ENCODE assay signal across 8 mouse cellular contexts in genomic region chr8:105283074-105283473, GRCm38 (mm10). TPM values are rescaled to one million over a fixed set of nuclear protein-coding genes. Genes with fewer than 3 reads are reported as not detected.
A peak's percentile ranks its signal among the peaks of the same experiment; 100 is the strongest.
DNase-seq lines count a peak whose midpoint lies in the region; ATAC-seq and TF ChIP-seq lines count a peak whose summit lies in the region.

No protein-coding gene starts in this region.

- peak; percentile 78 for TF ChIP-seq CTCF in bone marrow, adult 2 months (IDR thresholded peaks at IDR 0.05; ENCODE audit: control insufficient read depth, insufficient read depth, low read length)
- TF ChIP-seq CTCF in midbrain, postnatal 0 days (IDR thresholded peaks at IDR 0.05) = peak; percentile 67

- 61% methylated on average over 23 of the region's 23 CpGs for WGBS in bone marrow, adult 2 months
- WGBS in limb, embryonic 10.5 days = 11% methylated on average over 23 of the region's 23 CpGs
- WGBS in midbrain, postnatal 0 days = 32% methylated on average over 23 of the region's 23 CpGs

- no peak for TF ChIP-seq POLR2A in bone marrow, adult 2 months (IDR thresholded peaks at IDR 0.05; ENCODE audit: borderline replicate concordance, control insufficient read depth, low read depth, low read length)

- no peak overlapping the region for H3K4me2 ChIP-seq in midbrain, postnatal 0 days (ENCODE audit: low read depth, low read length, poor library complexity, severe bottlenecking)

- peaks cover 35% of the 10 kb centered on the region for H3K36me3 ChIP-seq in limb, embryonic 10.5 days
- H3K36me3 ChIP-seq in midbrain, postnatal 0 days (ENCODE audit: insufficient read depth, low read length) = peaks cover 37% of the 10 kb centered on the region

- ATAC-seq in midbrain, postnatal 0 days (ENCODE audit: low FRiP score) = no peak

- peak; percentile 54 for DNase-seq in gastrocnemius, adult 18-20 months (ENCODE audit: low spot score)
- no peak for DNase-seq in gastrocnemius, adult 8-10 months (ENCODE audit: low spot score in 2 of 2)
- DNase-seq in 416B (ENCODE audit: low read depth) = peak; percentile 79
- peak; percentile 48 for DNase-seq in forelimb bud, embryonic 11.5 days (ENCODE audit: low read depth, low spot score)
- DNase-seq in limb, embryonic 10.5 days (ENCODE audit: low spot score) = peak; percentile 72
- DNase-seq in midbrain, postnatal 0 days (ENCODE audit: low spot score) = no peak
- no peak for DNase-seq in frontal cortex, postnatal 14 days (ENCODE audit: low spot score in 2 of 2)

- no peak overlapping the region for H3K9ac ChIP-seq in midbrain, postnatal 0 days (replicated peaks; ENCODE audit: low read length, poor library complexity, severe bottlenecking)

- H3K4me3 ChIP-seq in bone marrow, adult 2 months (replicated peaks; ENCODE audit: control insufficient read depth, low read depth, low read length) = no peak overlapping the region
- no peak overlapping the region for H3K4me3 ChIP-seq in limb, embryonic 10.5 days
- no peak overlapping the region for H3K4me3 ChIP-seq in midbrain, postnatal 0 days (ENCODE audit: low read depth, low read length)

- H3K9me3 ChIP-seq in limb, embryonic 10.5 days (replicated peaks) = no peaks in the 10 kb centered on the region
- no peaks in the 10 kb centered on the region for H3K9me3 ChIP-seq in midbrain, postnatal 0 days (ENCODE audit: low read length)

- H3K27me3 ChIP-seq in limb, embryonic 10.5 days (ENCODE audit: low read depth, poor library complexity, severe bottlenecking) = peaks cover 91% of the 10 kb centered on the region
- H3K27me3 ChIP-seq in midbrain, postnatal 0 days (ENCODE audit: insufficient read depth, low read length) = no peaks in the 10 kb centered on the region

- H3K27ac ChIP-seq in bone marrow, adult 2 months (ENCODE audit: control insufficient read depth, insufficient read depth, low read depth, low read length, poor library complexity) = no peak overlapping the region
- no peak overlapping the region for H3K27ac ChIP-seq in limb, embryonic 10.5 days
- H3K27ac ChIP-seq in midbrain, postnatal 0 days (ENCODE audit: low read depth, low read length) = no peak overlapping the region

- H3K4me1 ChIP-seq in bone marrow, adult 2 months (ENCODE audit: control insufficient read depth, insufficient read depth, low read length) = peaks cover 1% of the 10 kb centered on the region
- peaks cover 15% of the 10 kb centered on the region for H3K4me1 ChIP-seq in limb, embryonic 10.5 days
- peaks cover 11% of the 10 kb centered on the region for H3K4me1 ChIP-seq in midbrain, postnatal 0 days (ENCODE audit: insufficient read depth, low read length)

RNA-seq across cellular contexts. Expression of gene 4931428F04Rik, which starts 6.6 kb away (rescaled TPM):
- total RNA-seq in gastrocnemius, adult 18-20 months (2021) = under 1 TPM; 0.53 to 0.74 TPM
- total RNA-seq in gastrocnemius, adult 8-10 months (2022) = under 1 TPM; 0.27 to 0.65 (median 0.42) TPM
- polyA plus RNA-seq in bone marrow, adult 2 months (2011; ENCODE audit: insufficient read depth, insufficient read length, low replicate concordance, missing spikeins) = 1.5 and 2.2 TPM in 2 replicates
- polyA plus RNA-seq in limb, embryonic 10.5 days (2016; fragmentation: Nextera tagmentation; extraction: Ambion mirVana) = 13.9 and 19.2 TPM in 2 replicates
- total RNA-seq in midbrain, postnatal 0 days (2014; rRNA removed) = 63.6 and 79.2 TPM in 2 replicates
- 131 and 132 TPM in 2 replicates for polyA plus RNA-seq in midbrain, postnatal 0 days (2015; fragmentation: Nextera tagmentation; extraction: Ambion mirVana)

RNA-seq across cellular contexts. Expression of gene Nol3, which starts 7.1 kb away (rescaled TPM):
- total RNA-seq in gastrocnemius, adult 18-20 months (2021) = 10 to 100 TPM; 32.7 to 38.9 TPM
- total RNA-seq in gastrocnemius, adult 8-10 months (2022) = 10 to 100 TPM; 30.0 to 40.5 (median 34.4) TPM
- 0.70 TPM in 1 of 2 replicates, not detected in the other for polyA plus RNA-seq in bone marrow, adult 2 months (2011; ENCODE audit: insufficient read depth, insufficient read length, low replicate concordance, missing spikeins)
- 0.40 and 0.45 TPM in 2 replicates for polyA plus RNA-seq in limb, embryonic 10.5 days (2016; fragmentation: Nextera tagmentation; extraction: Ambion mirVana)
- 2.0 and 2.3 TPM in 2 replicates for total RNA-seq in midbrain, postnatal 0 days (2014; rRNA removed)
- polyA plus RNA-seq in midbrain, postnatal 0 days (2015; fragmentation: Nextera tagmentation; extraction: Ambion mirVana) = 6.5 and 8.1 TPM in 2 replicates

RNA-seq across cellular contexts. Expression of gene Exoc3l, which starts 12.8 kb away (rescaled TPM):
- 1 to 10 TPM in 1 of 2 experiments, under 1 TPM in 1; 0.85 to 1.3 TPM for total RNA-seq in gastrocnemius, adult 18-20 months (2021)
- 1 to 10 TPM in 2 of 4 experiments, under 1 TPM in 2; 0.94 to 2.5 (median 1.4) TPM for total RNA-seq in gastrocnemius, adult 8-10 months (2022)
- polyA plus RNA-seq in bone marrow, adult 2 months (2011; ENCODE audit: insufficient read depth, insufficient read length, low replicate concordance, missing spikeins) = 5.7 and 10.4 TPM in 2 replicates
- polyA plus RNA-seq in limb, embryonic 10.5 days (2016; fragmentation: Nextera tagmentation; extraction: Ambion mirVana) = 11.5 and 15.1 TPM in 2 replicates
- total RNA-seq in midbrain, postnatal 0 days (2014; rRNA removed) = 2.0 and 5.1 TPM in 2 replicates
- polyA plus RNA-seq in midbrain, postnatal 0 days (2015; fragmentation: Nextera tagmentation; extraction: Ambion mirVana) = 6.8 and 6.9 TPM in 2 replicates

RNA-seq across cellular contexts. Expression of gene Hsf4, which starts 13.5 kb away (rescaled TPM):
- total RNA-seq in gastrocnemius, adult 18-20 months (2021) = 10 to 100 TPM in 1 of 2 experiments, 1 to 10 TPM in 1; 9.8 to 11.1 TPM
- 10 to 100 TPM in 2 of 4 experiments, 1 to 10 TPM in 2; 8.8 to 12.6 (median 10.9) TPM for total RNA-seq in gastrocnemius, adult 8-10 months (2022)
- 0.95 TPM in 1 of 2 replicates, not detected in the other for polyA plus RNA-seq in bone marrow, adult 2 months (2011; ENCODE audit: insufficient read depth, insufficient read length, low replicate concordance, missing spikeins)
- 0.10 TPM in 1 of 2 replicates, not detected in the other for polyA plus RNA-seq in limb, embryonic 10.5 days (2016; fragmentation: Nextera tagmentation; extraction: Ambion mirVana)
- total RNA-seq in midbrain, postnatal 0 days (2014; rRNA removed) = 0.33 TPM in 1 of 2 replicates, not detected in the other
- polyA plus RNA-seq in midbrain, postnatal 0 days (2015; fragmentation: Nextera tagmentation; extraction: Ambion mirVana) = 0.43 and 0.59 TPM in 2 replicates

RNA-seq across cellular contexts. Expression of gene E2f4, which starts 14.4 kb away (rescaled TPM):
- total RNA-seq in gastrocnemius, adult 18-20 months (2021) = 10 to 100 TPM; 31.2 to 31.7 TPM
- 10 to 100 TPM; 28.1 to 37.8 (median 33.7) TPM for total RNA-seq in gastrocnemius, adult 8-10 months (2022)
- polyA plus RNA-seq in bone marrow, adult 2 months (2011; ENCODE audit: insufficient read depth, insufficient read length, low replicate concordance, missing spikeins) = 108 and 115 TPM in 2 replicates
- polyA plus RNA-seq in limb, embryonic 10.5 days (2016; fragmentation: Nextera tagmentation; extraction: Ambion mirVana) = 144 and 160 TPM in 2 replicates
- 28.2 and 35.7 TPM in 2 replicates for total RNA-seq in midbrain, postnatal 0 days (2014; rRNA removed)
- polyA plus RNA-seq in midbrain, postnatal 0 days (2015; fragmentation: Nextera tagmentation; extraction: Ambion mirVana) = 29.1 and 29.3 TPM in 2 replicates

Comparison
In these comparisons a context has a peak if more than half of its experiments do, and no peak if none do; other contexts are left out.
1. DNase-seq: peak in gastrocnemius, adult 18-20 months (single experiment), 416B (single experiment), forelimb bud, embryonic 11.5 days (single experiment) and limb, embryonic 10.5 days (single experiment); none in gastrocnemius, adult 8-10 months (0 of 2), midbrain, postnatal 0 days (single experiment) and frontal cortex, postnatal 14 days (0 of 2).
2. RNA of gene 4931428F04Rik, which starts 6.6 kb away (total RNA-seq): 63.6 to 79.2 TPM in midbrain, postnatal 0 days; 0.53 to 0.74 TPM in gastrocnemius, adult 18-20 months and 0.27 to 0.65 TPM in gastrocnemius, adult 8-10 months; every median in the first group is over 10 times any median in the second.